Mouse (Mus musculus): ENCODE results near the gene Mrgprh.
"Not testable (repeated sequence)": the region's sequence is repeated elsewhere in the genome, so short reads cannot be mapped to it uniquely, and the experiment has no call there.

Gene Mrgprh

GRCm38 (mm10) chr17:12868043-12868442, 7.8 kb upstream of the Mrgprh start, which contains the start of gene Mas1:
Mas1 (minus strand) TSS chr17:12868143.
- no peak for DNase-seq (ENCODE audit: low read depth, low spot score)

DNA sequence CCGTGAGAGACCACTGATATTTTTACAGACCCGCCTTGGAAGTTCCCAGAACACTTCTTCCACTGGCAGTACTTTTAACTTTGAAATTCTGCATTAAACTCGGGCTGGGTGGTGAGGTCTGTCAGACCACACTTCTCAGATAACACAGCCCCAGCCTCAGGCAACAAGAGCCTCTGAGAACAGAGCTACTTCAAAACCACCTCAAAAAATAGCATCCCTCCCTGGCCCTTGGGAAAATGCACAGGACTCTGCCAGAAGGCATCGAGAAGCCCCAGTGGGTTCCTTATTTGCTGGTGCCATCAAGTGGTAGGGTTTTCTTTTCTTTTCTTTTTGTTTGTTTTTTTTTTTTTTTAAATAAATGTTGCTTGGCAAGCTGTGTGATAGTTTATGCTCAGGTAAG, 7.2 kb upstream of the Mrgprh start:
- DNase-seq (ENCODE audit: low read depth, low spot score): no peak

DNA sequence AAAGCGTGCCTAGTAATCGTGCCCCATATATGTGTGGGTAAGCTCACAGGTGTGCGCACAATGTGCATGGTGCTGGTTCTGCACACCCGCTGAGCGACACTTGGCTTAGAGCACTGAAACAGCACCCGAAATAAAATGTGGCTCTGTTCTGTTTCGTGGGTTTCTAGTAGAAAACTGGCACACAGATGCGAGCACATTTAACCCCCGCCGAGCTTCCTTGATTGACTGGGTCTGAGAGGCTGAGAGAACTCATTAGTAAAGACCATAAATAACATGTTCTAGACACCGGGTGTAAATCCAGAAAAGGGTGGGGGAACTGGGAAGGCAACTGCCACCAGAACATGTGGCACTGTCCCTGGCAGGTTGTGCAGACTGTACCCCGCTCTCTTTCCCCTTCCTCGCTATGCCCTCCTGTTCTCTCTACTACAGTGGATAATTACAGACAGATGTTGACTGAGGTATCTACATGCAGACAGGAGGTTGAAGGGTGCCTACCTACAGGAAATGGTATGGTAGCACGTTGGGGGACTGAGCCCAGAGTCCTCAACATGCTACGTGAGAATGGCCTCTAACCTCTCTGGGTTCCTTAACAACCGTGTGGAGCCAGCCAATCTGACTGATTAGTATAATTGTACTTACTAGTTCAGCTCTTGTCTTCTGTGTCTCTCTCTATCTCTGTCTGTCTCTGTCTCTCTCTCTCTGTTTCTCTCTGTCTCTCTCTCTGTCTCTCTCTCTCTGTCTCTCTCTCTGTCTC, 3.4 kb upstream of the Mrgprh start:
- DNase-seq (ENCODE audit: low read depth, low spot score): no peak

GRCm38 (mm10) chr17:12880178-12880577, 4.3 kb downstream of the Mrgprh start:
- peak; percentile 87 for DNase-seq (ENCODE audit: low read depth, low spot score)

GRCm38 (mm10) chr17:12881216-12881615, 5.4 kb downstream of the Mrgprh start:
- no peak for DNase-seq (ENCODE audit: low read depth, low spot score)

- peak; percentile 83 for DNase-seq (ENCODE audit: low read depth, low spot score)
Observed at GRCm38 (mm10) chr17:12886620-12887019, 10.8 kb downstream of the Mrgprh start.

DNA sequence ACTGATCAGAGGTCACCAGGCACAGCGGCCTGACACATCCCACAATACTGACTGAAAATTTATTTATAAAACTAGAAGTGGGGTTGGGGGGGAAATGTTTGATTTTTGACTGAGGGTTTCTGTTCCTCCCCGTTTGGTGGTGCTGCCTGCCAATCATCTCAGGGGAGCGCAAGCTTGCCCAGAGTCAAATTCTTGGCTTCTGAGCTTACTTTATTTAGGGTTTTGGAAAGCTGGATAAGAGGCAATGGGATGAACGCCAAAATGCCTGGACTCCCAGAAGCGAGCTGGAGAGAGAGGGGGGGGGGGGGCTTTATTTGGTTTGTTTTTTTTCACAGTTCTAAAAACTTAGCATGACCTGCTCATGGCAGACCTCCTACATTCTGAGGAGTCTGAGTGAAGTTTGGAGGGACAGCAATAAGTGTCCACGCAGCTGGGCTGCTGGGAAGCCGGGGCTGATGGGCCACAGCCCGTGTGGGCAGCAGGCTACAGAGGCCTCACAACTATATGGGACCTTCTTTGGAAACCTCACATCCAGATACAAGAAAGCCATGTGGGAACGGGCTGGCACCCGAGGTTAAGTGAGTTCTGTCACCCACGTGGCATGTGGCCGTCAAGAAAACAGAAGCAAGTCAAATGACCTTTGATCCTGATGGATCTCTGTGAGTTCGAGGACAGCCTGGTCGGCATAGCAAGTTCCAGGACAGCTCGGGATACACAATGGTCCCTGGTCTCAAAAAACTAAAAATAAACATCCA, 11.4 kb downstream of the Mrgprh start:
- DNase-seq (ENCODE audit: low read depth, low spot score): no peak

- DNase-seq (ENCODE audit: low read depth, low spot score): no peak
Observed at GRCm38 (mm10) chr17:12891054-12891453, 15.2 kb downstream of the Mrgprh start.

DNA sequence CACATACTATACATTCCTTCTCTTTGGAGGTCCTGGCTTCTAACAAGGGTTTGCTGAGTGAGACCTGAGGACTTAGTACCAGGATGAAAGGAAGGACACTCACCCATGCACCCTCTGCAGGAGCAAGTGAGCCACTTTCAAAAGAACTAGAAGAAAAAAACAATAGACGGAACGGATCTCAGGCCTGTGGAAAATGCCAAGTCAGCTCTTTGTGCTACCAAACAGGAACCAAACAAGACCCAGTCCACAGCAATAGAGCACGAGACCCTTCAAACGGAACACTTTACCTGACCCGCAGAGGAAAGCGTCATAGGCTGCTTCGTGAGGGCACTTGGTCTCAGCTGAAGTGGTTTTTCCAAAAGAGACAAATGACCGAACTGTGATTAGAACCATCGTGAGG, 16.2 kb downstream of the Mrgprh start:
- DNase-seq (ENCODE audit: low read depth, low spot score): no peak

GRCm38 (mm10) chr17:12897674-12898073, 21.8 kb downstream of the Mrgprh start:
- DNase-seq (ENCODE audit: low read depth, low spot score): no peak

DNA sequence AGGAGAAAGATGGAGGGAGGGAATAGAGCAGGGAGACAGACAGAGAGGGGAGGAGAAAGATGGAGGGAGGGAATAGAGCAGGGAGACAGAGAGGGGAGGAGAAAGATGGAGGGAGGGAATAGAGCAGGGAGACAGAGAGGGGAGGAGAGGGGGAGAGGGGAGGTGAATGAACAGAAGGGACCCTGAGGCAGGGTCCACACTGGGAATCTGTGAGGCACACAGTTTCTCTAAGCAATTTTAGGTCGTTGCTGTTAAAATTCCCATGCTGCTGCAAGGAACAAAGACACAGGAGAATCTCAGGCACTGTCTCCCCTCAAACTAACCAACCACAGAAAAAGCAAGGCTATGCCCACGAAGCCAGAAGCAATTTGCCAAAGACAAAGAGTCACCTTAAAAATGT, 22.8 kb downstream of the Mrgprh start:
- not testable (repeated sequence) for DNase-seq (ENCODE audit: low read depth, low spot score)

DNA sequence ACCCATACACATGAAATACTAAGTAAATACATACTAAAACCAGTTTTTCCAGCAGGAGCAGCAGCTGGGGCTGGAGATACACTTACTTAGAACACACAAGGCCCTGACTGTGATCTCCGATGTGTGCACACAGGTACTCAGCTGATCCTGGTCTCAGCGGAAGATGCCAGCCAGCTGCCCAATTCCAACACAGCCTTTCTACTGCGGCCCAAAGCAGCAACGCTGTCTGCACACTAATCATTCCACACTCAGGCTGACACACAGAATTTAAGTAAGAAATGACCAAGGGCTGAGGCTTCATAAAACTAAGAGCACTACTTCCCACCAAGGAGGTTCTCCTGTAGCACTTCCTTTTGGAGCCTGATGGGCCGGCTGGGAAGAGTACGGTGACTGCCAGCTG, 26.5 kb downstream of the Mrgprh start:
- DNase-seq (ENCODE audit: low read depth, low spot score): no peak

- peak; percentile 28 for DNase-seq (ENCODE audit: low read depth, low spot score)
Observed at GRCm38 (mm10) chr17:12903372-12904333, 27.8 kb downstream of the Mrgprh start.

DNA sequence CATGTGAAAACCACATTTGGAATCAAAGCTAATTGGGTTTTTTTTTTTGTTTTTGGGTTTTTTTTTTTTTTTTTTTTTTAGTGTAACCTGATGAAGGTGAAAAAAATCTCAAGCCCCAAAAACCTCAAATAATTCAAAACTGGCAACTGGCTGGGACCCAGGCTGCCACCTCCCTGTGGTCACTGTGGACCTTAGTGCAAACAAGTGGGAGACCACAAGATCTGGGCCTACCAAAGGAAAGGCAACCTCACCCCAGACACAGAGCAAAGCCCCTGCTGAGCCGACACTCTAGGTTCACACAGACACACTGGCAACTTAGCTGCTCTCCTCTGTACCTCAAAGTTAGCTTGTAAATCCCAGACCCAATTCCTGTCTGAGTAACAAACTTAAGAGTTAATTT, 28.5 kb downstream of the Mrgprh start:
- no peak for DNase-seq (ENCODE audit: low read depth, low spot score)

- no peak for DNase-seq (ENCODE audit: low read depth, low spot score)
Observed at GRCm38 (mm10) chr17:12905810-12906209, 30.0 kb downstream of the Mrgprh start.

DNA sequence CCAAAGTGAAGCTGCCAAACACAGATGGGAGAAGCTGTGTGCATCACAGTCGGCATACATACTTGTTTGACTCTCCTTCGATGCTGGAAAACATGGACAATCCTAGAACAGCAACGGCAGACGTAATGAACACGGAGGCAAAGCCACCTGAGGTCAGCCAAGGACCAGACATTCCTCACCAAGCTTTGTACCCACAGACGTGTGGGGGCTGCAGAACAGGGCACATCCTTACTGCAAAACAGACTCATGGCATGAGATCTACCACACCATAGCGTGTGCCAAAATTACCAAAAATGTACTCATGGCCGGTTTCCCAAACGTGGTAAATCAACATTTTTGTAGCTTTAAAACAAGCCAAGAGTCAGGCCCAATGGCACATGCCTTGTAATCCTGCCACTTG, 30.6 kb downstream of the Mrgprh start:
- DNase-seq (ENCODE audit: low read depth, low spot score): no peak

DNA sequence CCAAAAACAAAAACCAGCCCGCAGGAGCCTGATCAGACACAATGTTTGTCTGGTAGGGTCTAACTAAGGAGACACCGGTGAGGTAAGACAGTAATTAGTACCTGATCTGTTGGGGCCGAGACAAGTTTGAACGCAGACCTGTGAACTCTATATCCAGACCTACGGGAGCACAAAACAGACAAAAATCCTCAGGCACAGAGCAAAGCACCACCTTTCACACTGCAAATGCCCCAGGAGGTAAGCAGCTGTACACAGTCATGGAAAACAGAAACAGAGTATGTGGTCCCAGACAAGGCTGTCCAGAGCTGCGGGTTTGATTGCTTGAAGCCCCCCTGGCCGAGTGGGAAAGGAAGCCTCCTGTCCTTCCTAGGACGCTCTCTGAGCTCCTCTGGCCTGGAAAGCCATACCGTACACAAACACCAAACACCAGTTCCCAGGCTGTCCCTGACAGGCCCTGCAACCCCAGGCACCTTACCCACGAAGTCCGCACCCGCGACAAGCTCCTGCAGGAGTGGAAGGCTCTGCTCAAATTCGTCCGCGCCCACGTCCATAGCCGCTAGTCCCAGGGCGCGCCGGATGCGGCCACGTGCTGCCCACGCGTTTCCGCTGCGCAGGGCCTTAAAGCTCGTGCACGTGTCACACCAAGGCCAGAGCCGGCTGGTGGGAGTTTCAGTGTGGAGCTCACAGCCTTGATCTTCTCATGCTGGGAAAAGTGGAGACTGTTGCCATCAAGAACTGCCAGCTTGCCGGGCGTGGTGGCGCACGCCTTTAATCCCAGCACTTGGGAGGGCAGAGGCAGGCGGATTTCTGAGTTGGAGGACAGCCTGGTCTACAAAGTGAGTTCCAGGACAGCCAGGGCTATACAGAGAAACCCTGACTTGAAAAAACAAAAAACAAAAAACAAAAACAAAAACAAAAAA, 33.8 kb downstream of the Mrgprh start, which contains the start of gene Pnldc1:
TSS of gene Pnldc1 (minus strand) at position 870 of the 920 bp plus-strand sequence.
- peak; percentile 81 for DNase-seq (ENCODE audit: low read depth, low spot score)

DNA sequence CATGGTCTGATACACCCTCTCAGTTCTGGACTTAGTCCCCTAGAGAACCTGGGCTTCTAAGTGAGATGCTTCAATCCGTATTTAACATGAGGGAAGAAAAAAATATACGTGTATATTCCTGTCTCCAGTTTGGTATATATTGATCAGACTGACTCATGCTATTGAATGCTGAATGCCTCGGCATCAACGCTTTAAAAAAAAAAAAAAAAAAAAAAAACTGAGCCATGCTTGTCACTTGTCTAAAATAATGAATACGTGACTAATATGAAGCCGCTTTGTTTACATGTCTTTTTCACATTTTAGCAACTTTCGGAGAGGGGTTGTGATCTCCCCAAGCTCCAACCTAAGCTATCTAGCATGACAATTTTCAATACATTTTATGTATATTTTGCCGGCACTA, 34.6 kb downstream of the Mrgprh start:
- no peak for DNase-seq (ENCODE audit: low read depth, low spot score)

DNA sequence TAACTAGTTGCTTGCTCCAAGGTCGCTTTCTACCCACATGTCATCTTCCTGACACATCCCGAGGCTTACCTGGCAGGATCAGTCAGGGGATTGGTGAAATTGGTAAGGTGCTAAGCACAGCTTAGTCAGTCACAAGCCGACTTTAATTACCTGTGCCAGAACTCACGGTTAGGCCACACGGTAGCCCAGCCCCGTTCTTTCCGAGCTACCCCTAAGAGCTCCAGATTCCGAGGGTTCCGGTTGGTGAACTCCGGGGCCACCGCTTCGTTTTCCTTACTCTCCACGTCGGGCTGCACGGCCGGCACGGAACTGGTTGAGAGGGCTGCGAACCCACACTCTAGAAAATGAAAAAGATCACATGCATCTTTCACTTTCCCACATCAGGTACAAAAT, 39.6 kb downstream of the Mrgprh start, which contains the start of gene Tcp1:
TSS of gene Tcp1 (plus strand) at position 214 of the 393 bp plus-strand sequence.
- DNase-seq (ENCODE audit: low read depth, low spot score): no peak

- DNase-seq (ENCODE audit: low read depth, low spot score): peak; percentile 100
Observed at GRCm38 (mm10) chr17:12915881-12916583, 40.2 kb downstream of the Mrgprh start, which contains the start of gene Mrpl18. Mrpl18 (minus strand) TSS chr17:12916345.
